Mouse (Mus musculus) myocyte (in vitro differentiated cells): ENCODE results near the gene Diaph3. TPM values are rescaled to one million over a fixed set of nuclear protein-coding genes. Genes with fewer than 3 reads are reported as not detected.

Source experiments
- H3K27me3 ChIP-seq: one replicate; pipeline ENCODE4 v1.6.1; 2011; ENCODE audit not compliant: control insufficient read depth, insufficient read depth, insufficient read length
- H3K36me3 ChIP-seq: one replicate; pipeline ENCODE4 v1.6.1; 2011; ENCODE audit not compliant: control insufficient read depth, insufficient read depth
- H3K4me2 ChIP-seq: one replicate; pipeline ENCODE4 v1.6.1; 2011; ENCODE audit warnings: low read depth, control low read depth
- H3K4me3 ChIP-seq: one replicate; pipeline ENCODE4 v1.5.1; 2011; ENCODE audit warnings: mild to moderate bottlenecking, control low read depth, moderate library complexity
- H3K79me2 ChIP-seq: one replicate; pipeline ENCODE4 v1.6.1; 2011; ENCODE audit not compliant: control insufficient read depth, insufficient read depth
- H3ac ChIP-seq: one replicate; pipeline ENCODE4 v1.6.1; 2011; ENCODE audit not compliant: control insufficient read depth, insufficient read length
- CEBPB ChIP-seq: IDR thresholded peaks from 2 replicates; pipeline ENCODE4 v1.6.1; 2011; ENCODE audit warnings: mild to moderate bottlenecking, moderate library complexity; ENCODE audit not compliant: poor library complexity, insufficient read depth, severe bottlenecking
- E2F4 ChIP-seq: IDR thresholded peaks from one replicate; pipeline ENCODE4 v1.6.1; 2011; ENCODE audit warnings: mild to moderate bottlenecking, control low read depth, moderate library complexity; ENCODE audit not compliant: insufficient read depth
- MAX ChIP-seq: IDR thresholded peaks from one replicate; pipeline ENCODE4 v1.6.1; 2011; ENCODE audit warnings: low read depth, mild to moderate bottlenecking, control low read depth
- MYOD1 ChIP-seq, 3 experiments: IDR thresholded peaks; one replicate each; pipeline ENCODE4 v1.6.1; 2011; ENCODE audit warnings: control low read depth in 2 of 3, low read depth in 2 of 3, mild to moderate bottlenecking in 2 of 3, moderate library complexity in 1 of 3; ENCODE audit not compliant: insufficient read length in 2 of 3, control insufficient read depth in 1 of 3
- MYOG ChIP-seq, 3 experiments: IDR thresholded peaks; one replicate each; pipeline ENCODE4 v1.6.1; 2011; ENCODE audit warnings: control low read depth in 2 of 3, low read depth in 2 of 3, mild to moderate bottlenecking in 2 of 3; ENCODE audit not compliant: insufficient read length in 2 of 3, control insufficient read depth in 1 of 3, insufficient read depth in 1 of 3
- POLR2A ChIP-seq: IDR thresholded peaks from one replicate; pipeline ENCODE4 v1.6.1; 2011; ENCODE audit warnings: low read depth, mild to moderate bottlenecking, control low read depth, moderate library complexity; ENCODE audit not compliant: insufficient read length
- POLR2AphosphoS2 ChIP-seq: IDR thresholded peaks from one replicate; pipeline ENCODE4 v1.6.1; 2011; ENCODE audit warnings: low read depth, control low read depth; ENCODE audit not compliant: insufficient read length
- REST ChIP-seq: IDR thresholded peaks from one replicate; pipeline ENCODE4 v1.6.1; 2011; ENCODE audit warnings: mild to moderate bottlenecking, control low read depth, moderate library complexity; ENCODE audit not compliant: insufficient read depth, insufficient read length
- SRF ChIP-seq: IDR thresholded peaks from one replicate; pipeline ENCODE4 v1.6.1; 2011; ENCODE audit warnings: low read depth; ENCODE audit not compliant: control insufficient read depth, insufficient read length
- TCF12 ChIP-seq: IDR thresholded peaks from one replicate; pipeline ENCODE4 v1.6.1; 2011; ENCODE audit warnings: mild to moderate bottlenecking, control low read depth; ENCODE audit not compliant: poor library complexity, insufficient read depth, severe bottlenecking
- TCF3 ChIP-seq: IDR thresholded peaks from one replicate; pipeline ENCODE4 v1.6.1; 2011; ENCODE audit warnings: low read depth, control low read depth; ENCODE audit not compliant: insufficient read length
- USF1 ChIP-seq: IDR thresholded peaks from one replicate; pipeline ENCODE4 v1.6.1; 2011; ENCODE audit warnings: low read depth, mild to moderate bottlenecking, control low read depth, moderate library complexity
- polyA plus RNA-seq: library from polyadenylated mRNA; unstranded; fragments of >200 nt; fragmentation: generic; extraction: Trizol; gene quantifications from one replicate; pipeline ENCODE4 v1.2.1, GENCODE M21; 2012; ENCODE audit warnings: missing spikeins

Diaph3 gene
- 5.7 TPM for polyA plus RNA-seq

- Histone ChIP-seq H3ac (no peak within 1 kb of the TSS), H3K4me2 (peak within 1 kb of the TSS; percentile 86), H3K4me3 (peak within 1 kb of the TSS; percentile 39), H3K27me3 (no peaks in the 10 kb centered on the region), H3K79me2 (peaks cover 41% of the 10 kb centered on the region), H3K36me3 (no peaks in the 10 kb centered on the region)
- TF ChIP-seq POLR2AphosphoS2 (peak; percentile 54), MAX (no peak), MYOD1 (IDR thresholded peaks at IDR 0.05; ENCODE audit: control insufficient read depth in 1 of 3, insufficient read length in 2 of 3, low read depth in 2 of 3) (no peak), USF1 (no peak), E2F4 (peak; percentile 97), POLR2A (peak; percentile 58)
Observed at GRCm38 (mm10) chr14:87140963-87141486, at the start of gene Diaph3. Diaph3 (minus strand) TSS chr14:87141235.

GRCm38 (mm10) chr14:87190685-87191084 lies 49.6 kb upstream of the Diaph3 start:
- no peak overlapping the region for H3K4me2 ChIP-seq
- no peaks in the 10 kb centered on the region for H3K36me3 ChIP-seq
- no peak overlapping the region for H3ac ChIP-seq
- no peak overlapping the region for H3K4me3 ChIP-seq
- TF ChIP-seq MAX (no peak), MYOG (IDR thresholded peaks at IDR 0.05; ENCODE audit: control insufficient read depth in 1 of 3, insufficient read depth in 1 of 3, insufficient read length in 2 of 3, low read depth in 2 of 3) (no peak), TCF12 (no peak), E2F4 (no peak), SRF (no peak), POLR2A (no peak), POLR2AphosphoS2 (no peak), MYOD1 (IDR thresholded peaks at IDR 0.05; ENCODE audit: control insufficient read depth in 1 of 3, insufficient read length in 2 of 3, low read depth in 2 of 3) (no peak), REST (no peak), CEBPB (no peak), USF1 (no peak), TCF3 (no peak)
- H3K27me3 ChIP-seq, result no peaks in the 10 kb centered on the region
- H3K79me2 ChIP-seq, result no peaks in the 10 kb centered on the region

GRCm38 (mm10) chr14:87171577-87171976 lies 30.5 kb upstream of the Diaph3 start:
- TF ChIP-seq MAX (no peak), USF1 (no peak), REST (no peak), SRF (no peak), MYOD1 (IDR thresholded peaks at IDR 0.05; ENCODE audit: control insufficient read depth in 1 of 3, insufficient read length in 2 of 3, low read depth in 2 of 3) (no peak), POLR2A (no peak), TCF3 (no peak)
- Histone ChIP-seq H3ac (no peak overlapping the region), H3K27me3 (no peaks in the 10 kb centered on the region), H3K4me2 (no peak overlapping the region), H3K4me3 (no peak overlapping the region), H3K36me3 (no peaks in the 10 kb centered on the region), H3K79me2 (no peaks in the 10 kb centered on the region)

GRCm38 (mm10) chr14:87169151-87169550 lies 28.1 kb upstream of the Diaph3 start:
- Histone ChIP-seq H3ac (no peak overlapping the region), H3K4me2 (no peak overlapping the region), H3K4me3 (no peak overlapping the region), H3K79me2 (no peaks in the 10 kb centered on the region), H3K27me3 (no peaks in the 10 kb centered on the region), H3K36me3 (no peaks in the 10 kb centered on the region)
- TF ChIP-seq MYOD1 (IDR thresholded peaks at IDR 0.05; ENCODE audit: control insufficient read depth in 1 of 3, insufficient read length in 2 of 3, low read depth in 2 of 3) (no peak), POLR2A (no peak), POLR2AphosphoS2 (no peak), TCF3 (no peak), MYOG (IDR thresholded peaks at IDR 0.05; ENCODE audit: control insufficient read depth in 1 of 3, insufficient read depth in 1 of 3, insufficient read length in 2 of 3, low read depth in 2 of 3) (no peak), REST (no peak), USF1 (no peak), SRF (no peak), MAX (no peak), CEBPB (no peak), E2F4 (no peak), TCF12 (no peak)

GRCm38 (mm10) chr14:87155621-87156238 lies 14.7 kb upstream of the Diaph3 start:
- H3ac ChIP-seq, result no peak overlapping the region
- no peaks in the 10 kb centered on the region for H3K79me2 ChIP-seq
- TF ChIP-seq USF1 (no peak), CEBPB (peak; percentile 60)
- H3K27me3 ChIP-seq, result no peaks in the 10 kb centered on the region
- no peaks in the 10 kb centered on the region for H3K36me3 ChIP-seq
- no peak overlapping the region for H3K4me3 ChIP-seq
- H3K4me2 ChIP-seq, result peak overlapping the region; percentile 70
